Mouse (Mus musculus): Measurements from ENCODE around the gene Reep1. TPM values are rescaled to one million over a fixed set of nuclear protein-coding genes. Genes with fewer than 3 reads are reported as not detected.

The Reep1 gene
- total and polyA plus RNA-seq, 2 experiments from 2014 or later = 213 to 319 TPM

DNA sequence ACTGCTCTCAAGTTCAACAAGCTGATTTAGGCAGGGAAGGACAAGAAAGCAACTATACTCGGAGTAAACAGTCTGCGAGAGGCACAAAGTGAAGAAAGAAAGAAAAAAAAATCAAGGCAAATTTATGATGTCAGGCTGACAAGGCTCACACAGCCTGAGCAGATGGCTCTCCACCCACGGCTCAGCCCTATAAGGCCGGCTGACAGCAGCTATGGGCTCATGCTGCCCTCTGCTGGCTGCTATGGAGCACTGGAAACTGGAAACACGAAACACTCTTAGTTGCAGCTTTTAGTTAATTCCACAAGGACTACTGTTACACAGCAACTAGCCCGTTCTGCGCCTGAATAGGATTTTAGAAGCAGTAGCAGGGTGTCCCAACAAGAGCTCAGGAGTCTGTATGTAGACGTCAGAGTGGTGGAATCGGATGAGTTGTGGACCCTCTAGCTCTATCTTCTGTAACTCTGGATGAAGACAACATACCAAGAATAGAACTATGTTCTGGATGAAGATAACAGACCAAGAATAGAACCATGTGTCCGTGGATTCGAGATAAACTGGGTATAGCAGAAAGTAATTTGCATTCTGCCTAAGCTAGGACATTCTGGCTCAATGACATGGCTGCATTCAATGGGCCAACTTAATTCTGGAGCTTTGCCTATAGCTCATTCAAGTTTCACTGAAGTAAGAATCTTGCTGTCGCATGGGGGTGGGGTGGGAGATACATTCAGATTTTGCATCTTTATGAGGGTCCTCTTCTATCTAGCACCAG lies 96.9 kb downstream of the Reep1 start:
- Histone ChIP-seq H3K4me2 (ENCODE audit: low read depth, low read length) (no peak overlapping the region), H3K9ac (replicated peaks; ENCODE audit: low read length) (no peak overlapping the region), H3K4me1 (ENCODE audit: insufficient read depth, low read length) (no peaks in the 10 kb centered on the region), H3K36me3 (ENCODE audit: insufficient read depth, low read length) (peaks cover 15% of the 10 kb centered on the region), H3K27me3 (ENCODE audit: insufficient read depth, low read length) (no peaks in the 10 kb centered on the region), H3K27ac (peak overlapping the region; percentile 67; the same call in 1 of the 2 replicates), H3K4me3 (ENCODE audit: low read length) (no peak overlapping the region), H3K9me3 (ENCODE audit: low read length) (no peaks in the 10 kb centered on the region)
- peak; percentile 98 for TF ChIP-seq CTCF (IDR thresholded peaks at IDR 0.05; ENCODE audit: low read depth)
- DNase-seq (ENCODE audit: low spot score) (peak; percentile 93), ATAC-seq (peak; percentile 93)
- 25% methylated on average over 12 of the region's 12 CpGs for WGBS

DNA sequence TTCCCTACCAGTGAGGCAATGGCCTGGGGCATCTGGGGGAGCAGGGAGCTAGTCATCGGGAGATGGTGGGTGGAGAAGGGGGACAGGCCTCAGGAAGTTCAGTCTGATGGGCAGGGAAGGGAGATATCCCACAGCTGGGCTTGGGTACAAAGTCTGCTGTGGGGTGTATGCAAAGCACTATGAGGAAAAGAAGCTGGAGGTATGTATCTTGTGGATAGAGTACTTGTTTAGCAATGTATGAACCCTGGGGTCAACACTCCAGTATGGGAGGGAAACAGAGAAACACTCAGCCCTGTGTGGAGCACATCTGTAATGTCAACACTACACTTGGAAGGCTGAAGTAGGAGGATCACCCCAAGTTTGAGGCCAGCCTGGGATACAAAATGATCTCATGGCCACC lies 99.4 kb downstream of the Reep1 start:
- no peaks in the 10 kb centered on the region for H3K4me1 ChIP-seq (ENCODE audit: insufficient read depth, low read length)
- 75% methylated on average over 1 of the region's 1 CpGs for WGBS
- no peak for TF ChIP-seq CTCF (IDR thresholded peaks at IDR 0.05; ENCODE audit: low read depth)
- H3K36me3 ChIP-seq (ENCODE audit: insufficient read depth, low read length) = peaks cover 26% of the 10 kb centered on the region
- no peak for DNase-seq (ENCODE audit: low spot score)
- H3K4me3 ChIP-seq (ENCODE audit: low read length) = no peak overlapping the region
- no peaks in the 10 kb centered on the region for H3K27me3 ChIP-seq (ENCODE audit: insufficient read depth, low read length)
- no peak overlapping the region for H3K4me2 ChIP-seq (ENCODE audit: low read depth, low read length)
- H3K9me3 ChIP-seq (ENCODE audit: low read length) = no peaks in the 10 kb centered on the region
- no peak for ATAC-seq
- H3K27ac ChIP-seq = no peak overlapping the region
- H3K9ac ChIP-seq (replicated peaks; ENCODE audit: low read length) = no peak overlapping the region

DNA sequence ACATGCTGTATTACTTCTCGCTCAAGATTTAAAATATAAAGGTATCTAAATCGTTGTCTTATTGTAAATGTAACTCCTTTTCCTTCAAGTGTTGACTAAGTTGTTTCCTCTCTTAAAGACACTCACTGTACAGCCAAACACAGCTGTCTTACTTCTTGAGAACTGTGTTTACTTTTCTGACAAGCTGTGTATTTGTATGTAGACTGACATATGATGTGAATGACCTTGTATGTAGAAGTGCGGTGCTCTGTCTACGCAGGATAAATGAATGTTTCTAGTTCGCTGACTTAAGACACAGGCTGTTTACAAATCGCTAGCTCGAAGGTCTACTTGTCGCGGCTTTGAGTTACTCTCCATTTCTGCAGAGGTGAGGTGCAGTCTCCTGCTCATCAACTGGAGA lies 102.5 kb downstream of the Reep1 start:
- Histone ChIP-seq H3K4me3 (ENCODE audit: low read length) (no peak overlapping the region), H3K4me1 (ENCODE audit: insufficient read depth, low read length) (no peaks in the 10 kb centered on the region), H3K27me3 (ENCODE audit: insufficient read depth, low read length) (no peaks in the 10 kb centered on the region), H3K27ac (no peak overlapping the region), H3K4me2 (ENCODE audit: low read depth, low read length) (no peak overlapping the region), H3K36me3 (ENCODE audit: insufficient read depth, low read length) (peaks cover 30% of the 10 kb centered on the region), H3K9me3 (ENCODE audit: low read length) (no peaks in the 10 kb centered on the region), H3K9ac (replicated peaks; ENCODE audit: low read length) (no peak overlapping the region)
- 91% methylated on average over 9 of the region's 9 CpGs for WGBS
- DNase-seq (ENCODE audit: low spot score) (no peak), ATAC-seq (no peak)
- no peak for TF ChIP-seq CTCF (IDR thresholded peaks at IDR 0.05; ENCODE audit: low read depth)

DNA sequence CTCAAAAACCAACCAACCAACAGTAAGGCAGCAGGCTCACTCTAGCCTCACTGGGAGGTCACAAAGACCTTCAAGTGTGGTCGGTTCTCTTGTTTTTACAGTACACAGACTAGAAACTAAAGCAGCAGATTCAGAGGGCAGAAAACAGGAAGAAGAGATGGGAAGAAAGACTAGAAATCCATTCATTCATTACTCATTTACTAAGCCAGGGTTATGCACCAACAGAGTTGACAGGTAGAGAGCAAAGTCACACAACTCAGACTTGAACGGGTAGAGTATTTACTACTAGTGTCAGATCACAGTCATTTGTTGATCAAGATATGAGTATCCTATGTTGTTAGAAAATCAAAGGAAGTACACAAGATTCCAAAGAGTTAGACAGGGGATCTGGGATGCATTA lies 105.5 kb downstream of the Reep1 start:
- TF ChIP-seq CTCF (IDR thresholded peaks at IDR 0.05; ENCODE audit: low read depth) = no peak
- H3K36me3 ChIP-seq (ENCODE audit: insufficient read depth, low read length) = peaks cover 52% of the 10 kb centered on the region
- H3K4me1 ChIP-seq (ENCODE audit: insufficient read depth, low read length) = no peaks in the 10 kb centered on the region
- no peak overlapping the region for H3K9ac ChIP-seq (replicated peaks; ENCODE audit: low read length)
- WGBS = 83% methylated on average over 2 of the region's 2 CpGs
- DNase-seq (ENCODE audit: low spot score) (no peak), ATAC-seq (no peak)
- H3K9me3 ChIP-seq (ENCODE audit: low read length) = no peaks in the 10 kb centered on the region
- H3K27me3 ChIP-seq (ENCODE audit: insufficient read depth, low read length) = no peaks in the 10 kb centered on the region
- H3K4me2 ChIP-seq (ENCODE audit: low read depth, low read length) = no peak overlapping the region
- no peak overlapping the region; the same call in 1 of the 2 replicates for H3K27ac ChIP-seq
- no peak overlapping the region for H3K4me3 ChIP-seq (ENCODE audit: low read length)

DNA sequence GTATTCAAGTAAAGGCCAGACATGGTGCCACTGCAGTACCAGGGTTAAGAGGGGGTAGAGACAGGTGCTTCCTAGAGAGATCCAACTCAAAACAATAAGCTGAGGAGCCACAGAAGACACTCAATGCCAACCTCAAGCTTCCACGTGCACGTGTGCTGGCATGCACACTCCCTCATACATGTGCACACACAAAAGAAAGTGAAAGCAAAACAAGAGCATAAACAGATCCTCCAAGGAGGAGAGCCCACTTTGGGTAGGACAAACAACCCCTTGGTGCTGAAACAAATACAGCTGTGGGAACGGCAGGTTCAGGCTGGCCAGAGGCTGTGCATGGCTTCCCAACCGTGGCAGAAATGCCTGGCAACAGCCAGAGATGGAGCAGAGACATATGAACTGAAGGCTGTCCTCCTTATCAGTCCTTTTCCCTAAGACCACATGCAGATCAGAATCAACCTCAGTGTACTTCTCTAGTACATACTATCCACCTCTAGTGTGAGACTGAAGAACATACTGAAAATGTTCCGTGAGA lies 112.5 kb downstream of the Reep1 start:
- Histone ChIP-seq H3K4me3 (ENCODE audit: low read length) (no peak overlapping the region), H3K9me3 (ENCODE audit: low read length) (no peaks in the 10 kb centered on the region), H3K4me1 (ENCODE audit: insufficient read depth, low read length) (peaks cover 7% of the 10 kb centered on the region; the same call in 1 of the 2 replicates), H3K36me3 (ENCODE audit: insufficient read depth, low read length) (peaks cover 35% of the 10 kb centered on the region), H3K4me2 (ENCODE audit: low read depth, low read length) (no peak overlapping the region), H3K27ac (no peak overlapping the region), H3K9ac (replicated peaks; ENCODE audit: low read length) (no peak overlapping the region), H3K27me3 (ENCODE audit: insufficient read depth, low read length) (no peaks in the 10 kb centered on the region)
- no peak for TF ChIP-seq CTCF (IDR thresholded peaks at IDR 0.05; ENCODE audit: low read depth)
- WGBS = 80% methylated on average over 5 of the region's 5 CpGs
- no peak for DNase-seq (ENCODE audit: low spot score)
- ATAC-seq = no peak

DNA sequence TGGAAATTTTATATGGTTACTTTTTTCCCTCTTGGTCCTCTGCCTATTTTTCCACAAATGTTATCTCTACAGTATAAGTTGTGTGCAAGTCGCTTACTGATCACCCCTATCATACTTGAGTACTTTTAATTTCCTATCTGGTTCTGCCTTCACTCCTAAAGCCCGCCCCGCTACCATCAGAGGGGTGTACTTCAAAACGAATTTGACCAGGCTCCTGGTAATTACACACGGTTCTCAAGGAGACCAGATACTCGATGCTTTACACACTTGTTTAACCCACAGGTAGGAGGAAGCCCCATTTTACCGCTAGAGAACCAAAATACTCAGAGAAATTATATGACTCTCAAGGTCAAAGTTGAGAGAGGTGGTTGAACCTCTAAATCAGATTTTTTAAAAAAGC lies 115.7 kb downstream of the Reep1 start:
- no peaks in the 10 kb centered on the region; the same call in 1 of the 2 replicates for H3K27me3 ChIP-seq (ENCODE audit: insufficient read depth, low read length)
- WGBS = 3% methylated on average over 7 of the region's 7 CpGs
- H3K4me1 ChIP-seq (ENCODE audit: insufficient read depth, low read length) = peaks cover 7% of the 10 kb centered on the region; the same call in 1 of the 2 replicates
- no peaks in the 10 kb centered on the region for H3K9me3 ChIP-seq (ENCODE audit: low read length)
- TF ChIP-seq CTCF (IDR thresholded peaks at IDR 0.05; ENCODE audit: low read depth) = no peak
- peaks cover 6% of the 10 kb centered on the region; the same call in 1 of the 2 replicates for H3K36me3 ChIP-seq (ENCODE audit: insufficient read depth, low read length)
- H3K27ac ChIP-seq = 0 out of 2 replicates have a peak overlapping the region, but pooled peaks have one; percentile 26
- peak overlapping the region; percentile 78 for H3K4me3 ChIP-seq (ENCODE audit: low read length)
- peak overlapping the region; percentile 92 for H3K4me2 ChIP-seq (ENCODE audit: low read depth, low read length)
- DNase-seq (ENCODE audit: low spot score) = no peak
- peak; percentile 63 for ATAC-seq
- H3K9ac ChIP-seq (replicated peaks; ENCODE audit: low read length) = peak overlapping the region; percentile 63

All from hindbrain, postnatal 0 days (tissue).